Mouse (Mus musculus) limb, embryonic 15.5 days (tissue): ENCODE results near the gene Dnajb5. TPM values are rescaled to one million over a fixed set of nuclear protein-coding genes. Genes with fewer than 3 reads are reported as not detected.
A peak's percentile ranks its signal among the peaks of the same experiment; 100 is the strongest.

Source experiments
- ATAC-seq: fragments of 200-750 bp; cut with Nextera tagmentation; 2 replicates; pipeline ENCODE4 v1.8.0; 2017; ENCODE audit warnings: low read depth, moderate TSS enrichment; ENCODE audit not compliant: insufficient number of reproducible peaks, low FRiP score, low TSS enrichment
- H3K27ac ChIP-seq: fragments of 300-500 bp; sonication (generic); 2 replicates; pipeline ENCODE4 v1.5.1; 2015; ENCODE audit warnings: moderate library complexity, mild to moderate bottlenecking, inconsistent platforms
- H3K27me3 ChIP-seq: fragments of 300-500 bp; sonication (generic); 2 replicates; pipeline ENCODE4 v1.6.1; 2015; ENCODE audit warnings: inconsistent platforms
- H3K36me3 ChIP-seq: fragments of 300-500 bp; sonication (generic); 2 replicates; pipeline ENCODE4 v1.6.1; 2015; ENCODE audit warnings: inconsistent platforms
- H3K4me1 ChIP-seq: fragments of 300-500 bp; sonication (generic); 2 replicates; pipeline ENCODE4 v1.6.1; 2015; ENCODE audit warnings: inconsistent platforms
- H3K4me2 ChIP-seq: fragments of 300-500 bp; sonication (generic); 2 replicates; pipeline ENCODE4 v1.6.1; 2015; ENCODE audit warnings: mild to moderate bottlenecking, inconsistent platforms
- H3K4me3 ChIP-seq: fragments of 300-500 bp; sonication (generic); 2 replicates; pipeline ENCODE4 v1.5.1; 2015; ENCODE audit warnings: mild to moderate bottlenecking, inconsistent platforms
- H3K9ac ChIP-seq: fragments of 300-500 bp; sonication (generic); 2 replicates; pipeline ENCODE4 v1.6.1; 2015; ENCODE audit warnings: inconsistent platforms
- H3K9me3 ChIP-seq: fragments of 300-500 bp; sonication (generic); 2 replicates; pipeline ENCODE4 v1.6.1; 2016; ENCODE audit warnings: inconsistent platforms
- WGBS: fragments of 180-500 bp; shearing (Covaris S2); methylation state at CpG from one replicate; pipeline ENCODE4 v1.1.7; 2015; 5-methylcytosine and 5-hydroxymethylcytosine counted together
- polyA plus RNA-seq: library from polyadenylated mRNA; unstranded; fragments of >200 nt; fragmentation: Nextera tagmentation; extraction: Ambion mirVana; gene quantifications from 2 replicates; pipeline ENCODE4 v1.2.1, GENCODE M21; 2015

The Dnajb5 gene
- polyA plus RNA-seq = 11.2 and 13.5 TPM in 2 replicates

DNA sequence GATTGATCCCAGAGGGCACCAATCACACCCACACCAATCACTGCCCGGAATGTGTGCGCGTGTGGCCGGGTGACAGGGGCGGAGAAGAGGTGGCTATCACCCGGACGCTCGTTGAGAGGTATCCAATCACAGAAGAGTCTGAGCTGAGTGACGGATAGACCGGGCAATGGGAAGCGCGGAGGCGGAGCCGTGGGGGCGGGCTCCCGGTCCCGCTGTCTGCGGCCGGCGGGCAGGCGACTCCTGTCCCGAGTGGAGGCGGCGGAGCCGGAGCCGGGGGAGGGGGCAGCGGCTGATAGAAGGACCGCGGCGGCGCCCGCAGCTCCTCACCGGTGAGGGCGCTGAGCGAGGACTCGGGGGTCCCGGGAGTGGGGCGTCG, at the start of gene Dnajb5:
TSS of gene Dnajb5 (plus strand) at position 139 of the 376 bp plus-strand sequence.
- peak; percentile 93 for ATAC-seq
- H3K9me3 ChIP-seq = no peaks in the 10 kb centered on the region
- peak within 1 kb of the TSS; percentile 89 for H3K27ac ChIP-seq
- H3K36me3 ChIP-seq = no peaks in the 10 kb centered on the region
- WGBS = 2% methylated on average over 32 of the region's 39 CpGs
- H3K4me1 ChIP-seq = peaks cover 35% of the 10 kb centered on the region
- H3K4me3 ChIP-seq = peak within 1 kb of the TSS; percentile 87
- H3K27me3 ChIP-seq = peaks cover 12% of the 10 kb centered on the region
- peak within 1 kb of the TSS; percentile 72 for H3K4me2 ChIP-seq
- peak within 1 kb of the TSS; percentile 82 for H3K9ac ChIP-seq

DNA sequence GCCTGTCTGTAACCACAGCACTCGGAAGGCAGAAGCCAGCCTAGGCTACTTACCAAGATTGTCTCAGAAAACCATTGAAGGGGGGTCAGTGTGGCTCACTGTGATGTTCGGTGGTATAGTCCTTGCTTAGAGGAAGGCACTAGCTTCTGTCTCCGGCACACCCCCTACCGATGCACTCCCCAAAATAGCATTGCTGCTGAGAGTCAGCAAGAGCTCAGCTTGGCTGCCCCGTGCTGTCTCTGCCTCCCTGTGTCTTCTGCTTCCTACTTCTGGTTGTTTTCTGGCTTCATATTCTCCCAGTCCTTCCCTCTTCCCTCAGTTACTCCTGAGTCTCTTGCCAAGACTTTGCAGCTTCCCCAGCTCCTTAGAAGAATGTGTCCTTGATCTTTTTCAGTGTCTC, 48.7 kb upstream of the Dnajb5 start:
- no peaks in the 10 kb centered on the region for H3K36me3 ChIP-seq
- no peak overlapping the region for H3K9ac ChIP-seq
- H3K9me3 ChIP-seq = no peaks in the 10 kb centered on the region
- no peaks in the 10 kb centered on the region for H3K4me1 ChIP-seq
- WGBS = 72% methylated on average over 5 of the region's 5 CpGs
- H3K4me2 ChIP-seq = no peak overlapping the region
- no peak overlapping the region for H3K27ac ChIP-seq
- H3K4me3 ChIP-seq = no peak overlapping the region
- ATAC-seq = no peak
- H3K27me3 ChIP-seq = no peaks in the 10 kb centered on the region

DNA sequence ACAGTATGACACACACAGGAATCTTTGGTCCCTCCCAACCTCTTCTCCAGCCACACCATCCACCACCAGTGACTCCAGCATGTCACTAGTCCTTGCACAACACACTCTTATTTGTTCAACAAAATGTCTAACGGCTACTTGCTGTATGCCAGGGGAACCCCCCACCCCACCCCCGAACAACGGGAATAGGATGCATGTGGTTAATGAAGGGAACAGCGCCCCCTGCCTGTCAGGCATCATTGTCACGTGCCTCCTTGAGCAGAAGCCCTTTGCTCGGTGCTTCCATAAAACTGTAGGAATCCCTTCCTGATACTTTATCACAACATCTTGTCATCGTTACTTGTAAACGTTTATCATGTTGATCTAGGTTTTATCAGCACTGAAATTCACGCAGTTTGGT, 47.4 kb upstream of the Dnajb5 start:
- H3K4me1 ChIP-seq = no peaks in the 10 kb centered on the region
- 55% methylated on average over 9 of the region's 9 CpGs for WGBS

DNA sequence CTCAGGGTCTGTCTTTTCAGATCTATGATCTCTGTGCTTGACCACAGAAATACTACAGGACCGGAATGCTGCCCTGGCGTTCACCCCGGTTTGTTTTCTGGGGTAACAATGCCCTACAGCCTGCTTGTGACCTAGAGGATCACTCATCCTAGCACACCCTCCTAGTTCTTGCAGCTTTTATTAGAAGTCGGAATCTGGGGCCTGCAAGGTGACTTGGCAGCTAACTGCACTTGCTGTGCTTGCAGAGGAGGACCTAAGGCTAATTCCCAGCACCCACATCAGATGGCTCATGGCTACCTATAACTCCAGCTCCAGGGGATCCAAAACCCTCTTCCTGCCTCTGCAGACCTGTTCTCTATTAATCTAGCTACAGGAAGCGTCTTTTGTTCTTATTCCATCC, 46.9 kb upstream of the Dnajb5 start:
- WGBS = 89% methylated on average over 5 of the region's 5 CpGs
- Histone ChIP-seq H3K4me3 (no peak overlapping the region), H3K36me3 (no peaks in the 10 kb centered on the region), H3K27me3 (no peaks in the 10 kb centered on the region), H3K4me2 (no peak overlapping the region), H3K4me1 (no peaks in the 10 kb centered on the region), H3K9me3 (no peaks in the 10 kb centered on the region), H3K9ac (no peak overlapping the region), H3K27ac (no peak overlapping the region)
- ATAC-seq = no peak

More for the DNA sequence above, 47.4 kb upstream of the Dnajb5 start:
- Histone ChIP-seq H3K4me3 (no peak overlapping the region), H3K27ac (no peak overlapping the region), H3K4me2 (no peak overlapping the region), H3K27me3 (no peaks in the 10 kb centered on the region), H3K9me3 (no peaks in the 10 kb centered on the region), H3K9ac (no peak overlapping the region), H3K36me3 (no peaks in the 10 kb centered on the region)
- ATAC-seq = no peak

DNA sequence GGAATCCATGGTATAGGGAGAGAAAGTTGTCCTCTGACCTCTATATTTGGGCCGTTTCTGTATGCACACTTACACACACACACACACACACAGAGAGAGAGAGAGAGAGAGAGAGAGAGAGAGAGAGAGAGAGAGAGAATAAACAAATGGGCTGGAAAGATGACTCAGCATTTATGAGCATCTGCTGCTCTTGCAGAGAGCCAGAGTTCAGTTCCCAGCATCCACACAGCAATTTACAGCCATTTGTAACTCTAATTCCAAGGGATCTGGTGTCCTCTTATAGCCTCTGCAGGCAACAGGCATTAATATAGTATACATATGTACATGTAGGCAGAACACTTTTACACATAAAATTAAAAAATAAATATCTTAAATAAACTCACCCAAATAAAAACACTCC, 45.7 kb upstream of the Dnajb5 start:
- WGBS = 65% methylated on average over 1 of the region's 1 CpGs
- no peak overlapping the region for H3K4me3 ChIP-seq
- H3K27me3 ChIP-seq = no peaks in the 10 kb centered on the region
- H3K9ac ChIP-seq = no peak overlapping the region
- no peak overlapping the region for H3K4me2 ChIP-seq
- H3K27ac ChIP-seq = no peak overlapping the region
- H3K36me3 ChIP-seq = no peaks in the 10 kb centered on the region
- H3K4me1 ChIP-seq = no peaks in the 10 kb centered on the region
- no peak for ATAC-seq
- no peaks in the 10 kb centered on the region for H3K9me3 ChIP-seq

DNA sequence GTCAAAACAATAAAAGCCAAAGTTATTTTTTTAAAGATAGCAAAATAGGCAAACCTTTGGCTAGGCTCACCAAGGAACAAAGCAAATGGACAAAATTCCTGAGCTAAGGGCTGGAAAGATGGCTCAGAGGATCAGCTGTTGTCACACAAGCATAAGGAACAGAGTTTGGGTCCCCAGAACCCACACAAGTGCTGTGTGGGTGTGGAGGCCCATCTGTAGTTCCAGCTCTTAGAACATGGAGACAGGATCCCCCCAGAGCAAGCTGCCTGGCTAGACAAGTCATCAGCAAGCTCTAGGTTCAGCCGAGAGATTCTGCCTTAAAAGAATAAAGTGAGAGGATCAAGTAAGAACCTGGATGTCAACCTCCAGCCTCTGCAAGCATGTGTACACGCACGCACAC, 45.1 kb upstream of the Dnajb5 start:
- H3K36me3 ChIP-seq = no peaks in the 10 kb centered on the region
- no peaks in the 10 kb centered on the region for H3K27me3 ChIP-seq
- 83% methylated on average over 3 of the region's 3 CpGs for WGBS
- H3K27ac ChIP-seq = no peak overlapping the region
- no peak for ATAC-seq
- H3K4me1 ChIP-seq = no peaks in the 10 kb centered on the region
- no peaks in the 10 kb centered on the region for H3K9me3 ChIP-seq
- no peak overlapping the region for H3K4me3 ChIP-seq
- no peak overlapping the region for H3K4me2 ChIP-seq
- no peak overlapping the region for H3K9ac ChIP-seq

DNA sequence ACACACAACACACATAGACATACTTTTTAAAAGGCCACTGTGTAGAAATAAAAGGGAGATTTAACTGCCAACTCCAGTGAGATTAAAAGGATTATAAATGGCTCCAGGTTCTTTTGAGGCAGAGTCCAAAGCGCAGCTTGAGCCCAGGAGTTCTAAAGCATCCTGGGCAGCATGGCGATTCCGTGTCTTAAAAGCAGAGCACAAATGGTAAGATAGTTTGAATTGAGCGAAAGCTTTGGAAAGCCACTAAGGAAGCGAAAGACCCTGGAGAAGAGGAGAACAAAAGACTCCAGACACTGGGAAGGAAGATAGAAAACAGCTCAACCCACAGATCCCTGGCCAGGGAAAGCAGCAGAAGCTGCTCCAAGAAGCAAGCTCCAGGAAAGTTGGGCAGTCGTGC, 44.6 kb upstream of the Dnajb5 start:
- Histone ChIP-seq H3K36me3 (no peaks in the 10 kb centered on the region), H3K27ac (no peak overlapping the region), H3K4me3 (no peak overlapping the region), H3K27me3 (no peaks in the 10 kb centered on the region), H3K9me3 (no peaks in the 10 kb centered on the region), H3K4me1 (no peaks in the 10 kb centered on the region), H3K9ac (no peak overlapping the region), H3K4me2 (no peak overlapping the region)
- ATAC-seq = no peak
- 73% methylated on average over 6 of the region's 6 CpGs for WGBS

DNA sequence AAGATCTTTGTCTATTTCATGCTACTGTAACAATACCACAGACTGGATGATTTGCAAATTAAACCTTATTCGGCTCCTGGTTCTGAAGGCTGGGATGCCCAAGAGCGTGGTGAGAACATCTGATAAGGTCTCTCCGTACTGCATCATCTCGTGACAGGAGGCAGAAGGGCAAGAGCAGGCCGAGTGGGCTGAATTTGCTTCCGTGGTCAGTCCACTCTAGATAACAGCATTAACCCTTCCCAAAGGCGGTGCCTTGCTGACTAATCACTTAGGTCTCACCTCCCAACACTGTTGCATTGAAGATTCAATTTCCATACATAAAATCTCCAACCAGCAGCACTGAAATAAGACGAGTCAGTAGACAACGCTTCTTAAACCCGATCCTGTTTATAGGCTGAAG, 36.2 kb upstream of the Dnajb5 start:
- Histone ChIP-seq H3K9ac (no peak overlapping the region), H3K9me3 (no peaks in the 10 kb centered on the region), H3K27ac (no peak overlapping the region), H3K36me3 (no peaks in the 10 kb centered on the region), H3K4me1 (peaks cover 10% of the 10 kb centered on the region), H3K27me3 (peaks cover 50% of the 10 kb centered on the region), H3K4me2 (no peak overlapping the region), H3K4me3 (no peak overlapping the region)
- 50% methylated on average over 10 of the region's 10 CpGs for WGBS
- ATAC-seq = no peak

DNA sequence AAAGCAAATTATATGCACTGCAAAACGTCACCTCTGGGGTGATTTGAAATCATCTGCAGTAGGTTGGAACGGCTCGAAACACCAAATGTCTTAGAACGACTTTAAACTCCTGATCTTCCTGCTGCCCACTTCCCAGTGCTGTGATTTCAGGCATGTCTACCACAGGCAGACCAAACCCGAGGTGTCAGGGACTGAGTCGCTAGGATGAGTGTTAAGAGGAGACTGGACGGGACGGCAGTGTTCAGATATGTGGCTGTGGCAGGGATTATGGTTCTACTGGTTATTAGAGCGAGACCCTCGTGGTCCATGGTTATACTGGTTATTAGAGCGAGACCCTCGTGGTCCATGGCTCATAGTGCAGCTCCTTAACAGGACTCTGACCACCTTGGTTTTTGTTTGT, 34.3 kb upstream of the Dnajb5 start:
- Histone ChIP-seq H3K36me3 (no peaks in the 10 kb centered on the region), H3K4me3 (no peak overlapping the region), H3K27ac (no peak overlapping the region), H3K9me3 (no peaks in the 10 kb centered on the region), H3K4me2 (no peak overlapping the region), H3K4me1 (peaks cover 10% of the 10 kb centered on the region), H3K27me3 (peaks cover 58% of the 10 kb centered on the region), H3K9ac (no peak overlapping the region)
- no peak for ATAC-seq
- WGBS = 78% methylated on average over 12 of the region's 12 CpGs

DNA sequence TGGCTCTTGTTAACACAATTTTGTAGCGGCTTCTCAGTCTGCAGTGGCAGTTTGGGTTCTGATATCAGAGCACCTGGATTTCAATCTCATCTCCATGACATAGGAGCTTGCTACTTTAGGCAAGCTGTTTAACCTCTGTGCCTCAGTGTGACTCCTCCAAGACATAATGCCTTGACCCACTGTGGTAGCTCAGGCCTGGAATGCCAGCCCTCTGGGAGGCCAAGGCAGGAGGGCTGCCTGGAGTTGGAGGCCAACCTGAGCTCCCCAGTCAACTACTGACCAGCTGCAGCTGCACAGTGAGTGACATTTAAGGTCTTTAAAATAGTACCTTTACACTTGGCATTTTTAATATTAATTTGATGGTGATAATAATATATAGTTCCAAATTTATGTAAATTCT, 33.6 kb upstream of the Dnajb5 start:
- Histone ChIP-seq H3K36me3 (no peaks in the 10 kb centered on the region), H3K9ac (no peak overlapping the region), H3K4me2 (no peak overlapping the region), H3K4me1 (peaks cover 10% of the 10 kb centered on the region), H3K9me3 (no peaks in the 10 kb centered on the region), H3K27ac (no peak overlapping the region), H3K4me3 (no peak overlapping the region), H3K27me3 (peaks cover 61% of the 10 kb centered on the region)
- WGBS = 81% methylated on average over 1 of the region's 1 CpGs
- ATAC-seq = no peak

DNA sequence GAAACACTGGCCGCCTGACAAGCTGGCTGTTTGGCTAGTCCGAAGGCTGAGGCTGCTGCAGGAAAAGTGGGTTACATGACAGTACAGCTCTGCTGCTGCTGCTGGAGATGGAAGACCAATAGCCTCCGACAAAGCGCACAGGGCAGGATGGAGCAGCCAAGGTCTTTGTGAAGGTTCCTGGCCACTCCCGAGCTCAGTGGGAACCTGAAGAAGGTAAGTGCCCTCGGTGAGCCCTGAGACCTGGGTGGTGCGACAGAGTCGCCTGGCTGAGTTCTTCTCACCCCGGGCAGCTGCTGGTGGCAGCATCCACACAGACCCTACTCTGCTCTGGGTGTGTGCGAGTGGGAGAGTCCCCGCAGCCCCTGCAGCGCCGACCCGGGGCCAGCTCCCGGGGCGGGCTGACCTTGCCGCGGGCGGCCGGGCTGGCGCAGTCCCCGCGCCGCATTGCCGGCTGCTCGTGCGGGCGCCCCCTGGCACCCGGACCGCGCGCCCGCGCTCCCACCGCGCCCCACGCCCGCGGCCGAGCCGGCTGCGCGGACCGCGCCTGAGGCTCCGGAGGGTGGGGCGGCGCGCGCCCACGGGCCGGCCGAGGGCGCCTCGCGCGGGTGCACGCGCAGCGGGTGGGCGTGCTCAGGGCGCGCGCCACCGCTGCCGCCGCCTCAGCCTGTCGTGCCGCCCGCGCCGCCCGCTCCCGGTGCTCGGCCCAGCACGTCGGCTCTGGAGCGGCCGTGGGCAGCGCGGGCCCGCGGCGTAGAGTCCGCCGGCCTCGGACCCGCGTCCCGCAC, 32.8 kb upstream of the Dnajb5 start, which contains the start of gene Phf24:
TSS of gene Phf24 (plus strand) at position 44 of the 785 bp plus-strand sequence.
- H3K36me3 ChIP-seq = no peaks in the 10 kb centered on the region
- H3K4me2 ChIP-seq = peak within 1 kb of the TSS; percentile 93
- peak within 1 kb of the TSS; percentile 62 for H3K4me3 ChIP-seq
- ATAC-seq = peak; percentile 52; the same call in 1 of the 2 replicates
- H3K27me3 ChIP-seq = peaks cover 61% of the 10 kb centered on the region
- WGBS = 2% methylated on average over 32 of the region's 90 CpGs
- H3K9me3 ChIP-seq = no peaks in the 10 kb centered on the region
- peak within 1 kb of the TSS; percentile 50 for H3K9ac ChIP-seq
- H3K27ac ChIP-seq = no peak within 1 kb of the TSS
- H3K4me1 ChIP-seq = peaks cover 10% of the 10 kb centered on the region

DNA sequence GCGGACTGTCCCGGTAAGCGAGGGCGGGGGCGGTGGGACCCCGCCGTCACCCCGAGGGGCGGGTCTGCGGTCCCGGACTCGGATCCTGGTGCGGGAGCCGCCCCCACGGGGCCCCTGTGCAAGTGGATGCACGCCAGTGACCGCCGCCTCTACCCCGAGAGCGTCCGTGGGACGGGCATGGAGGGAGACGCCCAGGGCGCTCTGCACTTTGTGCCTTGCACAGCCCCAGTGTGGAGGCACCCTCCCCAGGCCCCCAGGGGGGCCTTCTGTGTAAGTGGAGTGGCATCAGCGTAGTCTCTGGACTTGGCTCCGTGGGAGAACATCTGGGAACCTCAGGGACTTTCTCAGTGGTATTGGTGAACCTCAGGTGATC, 32.2 kb upstream of the Dnajb5 start:
- Histone ChIP-seq H3K9ac (peak overlapping the region; percentile 50; the same call in 1 of the 2 replicates), H3K4me2 (peak overlapping the region; percentile 93), H3K27me3 (peaks cover 61% of the 10 kb centered on the region), H3K27ac (no peak overlapping the region), H3K4me3 (peak overlapping the region; percentile 62), H3K9me3 (no peaks in the 10 kb centered on the region), H3K36me3 (no peaks in the 10 kb centered on the region), H3K4me1 (peaks cover 10% of the 10 kb centered on the region)
- peak; percentile 19; the same call in 1 of the 2 replicates for ATAC-seq
- 4% methylated on average over 26 of the region's 26 CpGs for WGBS
